Mouse (Mus musculus): ENCODE data around the gene Smok3b.

Smok3b gene

GRCm38 (mm10) chr5:138086842-138087241, 65.6 kb downstream of the Smok3b start:
- no peak for DNase-seq

DNA sequence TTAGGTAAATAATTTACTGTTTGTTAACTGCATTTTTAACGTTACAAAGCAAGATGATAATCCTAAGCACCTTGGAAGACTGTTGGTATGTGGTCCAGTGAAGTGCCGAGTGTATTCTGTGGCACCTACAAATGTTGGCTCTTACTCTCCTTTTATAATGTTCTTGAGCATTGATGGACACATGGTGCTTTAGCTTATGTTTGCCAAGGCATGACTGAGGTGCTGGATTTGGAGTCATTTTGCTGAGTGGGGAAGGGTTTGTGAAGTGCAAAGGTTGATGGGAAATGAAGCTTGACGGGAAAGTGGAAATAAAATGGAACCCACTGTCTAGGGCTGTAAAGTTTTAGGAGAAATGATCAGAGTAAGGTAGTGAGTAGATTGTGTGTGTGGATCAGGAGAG, 67.1 kb downstream of the Smok3b start:
- no peak for DNase-seq

DNA sequence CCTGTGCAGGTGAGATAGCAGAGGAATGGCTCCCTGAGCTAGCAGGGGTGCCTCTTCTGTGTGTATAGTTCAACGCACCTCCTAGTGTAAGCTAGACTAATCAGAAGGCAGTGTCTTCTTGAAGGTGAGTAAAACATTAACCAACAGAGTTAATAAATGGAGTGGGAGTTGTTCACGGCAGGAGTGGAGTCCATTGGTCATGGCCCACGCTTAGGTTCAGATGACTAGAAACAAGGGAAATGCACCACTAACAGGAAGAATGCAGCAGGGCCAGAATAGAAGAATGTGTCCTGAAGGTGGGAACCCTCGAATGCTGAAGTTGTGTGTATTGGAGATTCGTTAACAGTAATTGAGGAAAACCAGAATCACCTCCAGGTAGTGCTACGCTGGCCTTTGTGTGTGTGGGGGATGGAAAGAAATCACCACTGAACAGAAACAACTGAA, 67.9 kb downstream of the Smok3b start:
- no peak for DNase-seq

DNA sequence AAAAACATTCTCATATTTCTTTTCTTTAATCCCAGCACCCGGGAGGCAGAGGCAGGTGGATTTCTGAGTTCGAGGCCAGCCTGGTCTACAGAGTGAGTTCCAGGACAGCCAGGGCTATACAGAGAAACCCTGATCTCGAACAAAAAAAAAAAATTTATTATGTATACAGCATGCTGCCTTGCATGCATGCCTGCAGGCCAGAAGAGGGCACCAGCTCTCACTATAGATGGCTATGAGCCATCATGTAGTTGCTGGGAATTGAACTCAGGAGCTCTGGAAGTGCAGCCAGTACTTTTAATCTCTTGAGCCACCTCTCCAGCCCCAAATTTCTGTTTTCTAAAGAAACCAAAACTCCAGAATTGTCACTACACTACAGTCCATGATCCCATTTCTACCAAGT, 69.0 kb downstream of the Smok3b start:
- peak; percentile 20 for DNase-seq

GRCm38 (mm10) chr5:138090737-138091136, 69.5 kb downstream of the Smok3b start:
- DNase-seq: no peak

GRCm38 (mm10) chr5:138092771-138093170, 71.5 kb downstream of the Smok3b start:
- DNase-seq: no peak

- no peak for DNase-seq
Observed at GRCm38 (mm10) chr5:138094474-138094873, 73.2 kb downstream of the Smok3b start.
